Mouse (Mus musculus) layer of hippocampus, adult 9-11 months (tissue): ENCODE results near the gene Slc25a21.
A peak's percentile ranks its signal among the peaks of the same experiment; 100 is the strongest.
"Not testable (repeated sequence)": the region's sequence is repeated elsewhere in the genome, so short reads cannot be mapped to it uniquely, and the experiment has no call there.

Source experiments
- DNase-seq: peaks from one replicate; pipeline ENCODE4 v3.0.0; 2022

Gene Slc25a21

GRCm38 (mm10) chr12:57197363-57198026 is at the start of gene Slc25a21:
TSS of gene Slc25a21 (minus strand) at chr12:57197472.
- DNase-seq = no peak

DNA sequence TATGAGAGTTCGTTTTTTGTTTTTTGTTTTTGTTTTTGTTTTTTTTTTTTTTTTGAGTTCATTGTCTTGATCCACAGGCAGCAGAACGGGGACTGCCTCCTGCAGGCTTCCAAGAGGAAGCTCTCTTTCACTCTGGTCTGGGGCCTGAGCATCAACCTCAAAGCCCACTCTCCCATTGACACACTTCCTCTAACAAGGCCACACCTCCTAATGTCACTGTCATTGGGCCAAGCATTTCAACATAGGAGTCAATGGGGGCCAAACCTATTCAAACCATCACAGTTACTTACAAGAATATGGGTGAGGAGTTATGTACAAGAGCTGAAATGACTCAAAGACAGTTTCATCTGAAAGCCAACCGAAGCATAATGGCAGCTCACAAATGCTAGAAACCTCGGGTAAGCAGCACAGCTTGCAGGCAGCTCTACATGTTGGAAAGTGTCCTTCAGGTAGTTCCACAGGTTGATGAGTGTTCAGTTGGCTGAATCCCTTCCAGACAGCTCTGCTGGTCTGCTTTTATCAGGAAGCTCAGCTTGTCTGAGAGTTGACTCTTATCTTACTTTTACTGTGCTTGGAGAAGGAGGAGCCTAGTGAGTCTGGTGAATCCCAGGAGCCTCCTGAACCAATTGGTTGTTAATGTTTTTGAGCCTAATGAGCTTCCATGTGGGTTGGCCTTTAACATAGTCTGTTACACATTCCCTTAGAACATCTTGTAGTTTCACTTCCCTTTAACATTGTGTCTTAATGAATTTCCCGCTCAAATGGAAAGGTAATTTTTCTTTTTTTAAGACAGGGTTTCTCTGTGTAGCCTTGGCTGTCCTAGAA is 46.6 kb upstream of the Slc25a21 start:
- no peak for DNase-seq

DNA sequence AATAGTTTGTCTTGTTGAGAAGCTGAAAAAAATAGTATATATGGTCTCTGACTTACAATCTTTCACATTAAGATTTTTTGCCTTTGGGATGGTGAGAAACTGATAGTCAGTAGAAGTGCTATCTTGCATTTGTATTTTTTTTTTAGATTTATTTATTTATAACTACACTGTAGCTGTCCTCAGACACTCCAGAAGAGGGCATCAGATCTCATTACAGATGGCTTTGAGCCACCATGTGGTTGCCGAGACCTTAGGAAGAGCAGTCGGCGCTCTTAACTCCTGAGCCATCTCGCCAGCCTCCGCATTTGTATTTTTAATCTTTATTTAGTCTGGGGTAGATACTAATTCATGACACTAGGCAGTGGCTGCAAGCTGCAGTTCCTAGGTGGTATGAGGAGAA is 36.1 kb upstream of the Slc25a21 start:
- DNase-seq = no peak

GRCm38 (mm10) chr12:57231085-57231875 is 34.0 kb upstream of the Slc25a21 start:
- no peak for DNase-seq

DNA sequence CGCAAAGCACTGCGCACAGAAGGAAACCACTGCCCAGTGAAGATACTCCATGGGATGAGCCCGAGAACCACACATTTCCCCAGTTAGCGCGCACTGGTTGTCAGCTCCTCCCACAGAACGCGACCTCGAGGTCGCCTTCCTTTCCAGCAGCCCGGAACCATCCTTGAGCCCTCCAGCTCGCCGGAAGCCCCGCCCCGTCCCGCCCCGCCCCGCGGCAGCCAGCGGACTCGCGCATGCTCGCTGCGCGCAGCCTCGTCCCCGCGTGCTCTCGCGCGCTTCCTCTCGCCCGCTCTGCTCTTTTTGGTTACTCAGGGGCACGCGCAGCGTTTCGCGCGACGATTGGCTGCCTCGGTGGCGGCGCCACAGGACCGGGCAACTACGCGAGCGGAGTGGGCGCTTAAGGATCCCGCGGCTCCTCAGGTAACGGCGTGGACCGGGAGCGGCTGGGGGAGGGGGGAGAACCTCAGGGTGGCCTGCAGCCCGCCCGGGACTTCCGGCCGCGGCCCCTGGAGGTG is 33.0 kb upstream of the Slc25a21 start, which contains the start of the genes Prps1l3 and Mipol1:
Gene Prps1l3, plus strand, starts transcription at position 221 of the 515 bp plus-strand sequence.
Gene Mipol1, plus strand, starts transcription at position 236 of the 515 bp plus-strand sequence.
- peak; percentile 90 for DNase-seq

DNA sequence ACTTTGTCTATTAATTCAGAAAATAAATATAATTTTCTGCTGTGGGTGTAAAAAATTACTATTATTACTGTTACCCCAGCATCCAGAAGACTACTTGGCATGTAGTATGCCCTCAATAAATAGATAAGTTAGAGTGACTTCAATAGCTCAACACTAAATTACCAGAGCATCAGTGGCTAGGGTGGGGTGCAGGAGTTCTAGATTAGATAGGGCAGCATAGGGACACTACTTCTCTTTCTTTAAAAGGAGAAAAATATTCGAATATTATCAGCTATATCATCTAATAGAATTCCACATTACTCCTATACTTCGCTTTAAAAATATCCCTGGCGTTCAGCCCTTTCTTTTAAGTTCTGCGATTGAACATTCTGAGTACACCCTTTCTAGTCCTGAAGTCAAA is 32.4 kb upstream of the Slc25a21 start:
- DNase-seq = no peak

DNA sequence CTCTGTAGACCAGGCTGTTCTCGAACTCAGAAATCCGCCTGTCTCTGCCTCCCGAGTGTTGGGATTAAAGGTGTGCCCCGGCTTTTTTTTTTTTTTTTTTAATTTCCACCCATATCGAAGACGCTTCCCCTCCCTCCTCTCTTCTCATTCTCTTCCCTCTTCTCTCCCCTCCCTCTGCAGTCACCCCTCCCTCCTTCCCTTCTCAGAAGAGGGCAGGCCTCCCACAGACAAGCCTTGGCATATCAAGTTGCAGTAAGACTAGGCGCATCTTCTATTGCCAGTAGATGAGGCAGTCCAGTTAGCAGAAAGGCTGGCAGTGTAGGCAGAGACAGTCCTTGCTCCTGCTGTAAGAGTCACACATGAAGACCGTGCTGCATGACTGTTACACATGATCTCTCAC is 30.5 kb upstream of the Slc25a21 start:
- DNase-seq = no peak

- no peak for DNase-seq
These were observed 29.1 kb upstream of the Slc25a21 start for GRCm38 (mm10) chr12:57226411-57226810.

DNA sequence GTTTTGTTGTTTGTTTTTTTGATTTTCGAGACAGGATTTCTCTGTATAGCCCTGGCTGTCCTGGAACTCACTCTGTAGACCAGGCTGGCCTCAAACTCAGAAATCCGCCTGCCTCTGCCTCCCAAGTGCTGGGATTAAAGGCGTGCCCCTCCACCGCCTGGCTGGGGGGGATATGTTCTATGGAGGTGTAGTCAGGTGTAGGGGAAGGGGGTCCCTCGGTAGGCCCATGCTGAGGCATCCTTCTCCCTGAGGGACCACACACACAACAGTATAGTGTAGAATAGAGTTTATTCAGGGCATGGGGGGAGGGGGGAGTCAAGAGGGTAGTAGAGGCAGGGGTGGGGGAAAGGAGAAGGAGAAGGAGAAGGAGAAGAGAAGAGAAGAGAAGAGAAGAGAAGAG is 15.2 kb upstream of the Slc25a21 start:
- not testable (repeated sequence) for DNase-seq

GRCm38 (mm10) chr12:57211353-57212311 is 14.4 kb upstream of the Slc25a21 start:
- peak; percentile 14 for DNase-seq

GRCm38 (mm10) chr12:57204276-57204851 is 7.1 kb upstream of the Slc25a21 start:
- DNase-seq = no peak

- DNase-seq = no peak
These were observed 4.6 kb upstream of the Slc25a21 start for GRCm38 (mm10) chr12:57201901-57202300.

DNA sequence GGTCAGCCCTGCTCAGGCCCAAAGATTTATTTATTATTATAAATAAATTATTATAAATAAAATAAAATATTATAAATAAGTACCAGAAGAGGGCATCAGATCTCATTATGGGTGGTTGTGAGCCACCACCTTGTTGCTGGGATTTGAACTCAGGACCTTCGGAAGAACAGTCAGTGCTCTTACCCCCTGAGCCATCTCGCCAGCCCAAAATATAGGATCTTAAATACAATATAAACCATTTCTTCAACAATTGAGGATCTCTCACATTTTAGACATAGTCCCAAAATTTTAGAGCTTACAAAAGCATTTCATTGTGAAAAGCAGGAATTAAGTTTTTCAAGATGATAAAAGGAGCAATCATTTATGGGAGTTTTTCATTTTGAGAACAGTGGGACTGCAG is 2.2 kb upstream of the Slc25a21 start:
- DNase-seq = no peak

DNA sequence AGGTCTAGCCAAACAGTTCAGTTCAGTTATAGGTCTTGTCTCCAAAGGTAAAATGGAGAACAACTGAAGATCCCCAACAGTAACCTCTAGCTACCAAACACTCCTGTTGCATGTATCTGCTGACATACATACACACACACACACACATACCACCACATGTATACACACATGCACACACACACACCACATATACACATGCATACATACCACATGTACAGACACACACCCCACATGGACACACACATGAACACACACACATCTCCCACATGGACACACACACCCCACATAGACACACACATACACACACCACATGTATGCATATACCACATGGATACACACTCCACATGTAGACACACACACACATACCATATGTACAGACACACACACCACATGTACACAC is 997 bp upstream of the Slc25a21 start:
- no peak for DNase-seq

GRCm38 (mm10) chr12:57196608-57197362 is 487 bp downstream of the Slc25a21 start:
- DNase-seq = no peak

- no peak for DNase-seq
These were observed 1.0 kb downstream of the Slc25a21 start for GRCm38 (mm10) chr12:57196286-57196607.

GRCm38 (mm10) chr12:57194609-57195008 is 2.7 kb downstream of the Slc25a21 start:
- no peak for DNase-seq

DNA sequence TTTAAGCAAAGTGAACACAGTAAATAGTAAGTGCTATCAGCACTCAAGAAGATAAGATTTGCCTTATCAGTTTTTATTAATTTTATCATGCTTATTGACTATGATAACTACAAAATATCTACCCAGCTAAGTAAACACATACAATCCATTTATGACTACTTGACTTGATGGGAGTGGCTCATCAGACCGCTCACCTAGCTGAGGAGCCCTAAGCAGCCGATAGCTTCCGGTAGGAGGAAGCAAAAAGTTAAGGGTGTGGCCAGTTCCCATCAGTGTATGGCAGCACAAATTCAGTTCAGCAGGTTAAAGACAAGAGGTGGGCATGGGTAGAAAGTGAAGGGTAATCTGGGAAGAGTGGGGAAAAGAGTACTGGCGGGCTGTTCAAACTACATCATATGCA is 10.2 kb downstream of the Slc25a21 start:
- no peak for DNase-seq

DNA sequence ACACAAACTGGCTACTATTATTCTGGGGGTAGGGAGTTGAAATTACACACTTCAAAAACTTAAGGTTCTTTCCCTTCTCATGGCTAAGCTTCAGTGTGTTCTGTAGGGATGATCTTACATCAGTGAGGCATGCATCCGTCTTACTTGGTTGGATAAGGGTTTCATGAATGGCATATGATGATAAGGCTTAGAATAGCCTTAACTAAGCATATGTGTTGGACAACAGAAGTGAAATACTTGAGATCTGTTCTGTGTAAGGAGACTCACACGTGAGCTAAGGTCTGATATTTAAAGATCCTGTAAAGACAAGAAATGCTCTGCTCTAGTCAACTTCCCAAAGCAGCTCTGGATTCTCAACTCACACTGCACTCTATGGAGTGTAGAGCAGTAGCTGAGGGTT is 11.1 kb downstream of the Slc25a21 start:
- DNase-seq = no peak

DNA sequence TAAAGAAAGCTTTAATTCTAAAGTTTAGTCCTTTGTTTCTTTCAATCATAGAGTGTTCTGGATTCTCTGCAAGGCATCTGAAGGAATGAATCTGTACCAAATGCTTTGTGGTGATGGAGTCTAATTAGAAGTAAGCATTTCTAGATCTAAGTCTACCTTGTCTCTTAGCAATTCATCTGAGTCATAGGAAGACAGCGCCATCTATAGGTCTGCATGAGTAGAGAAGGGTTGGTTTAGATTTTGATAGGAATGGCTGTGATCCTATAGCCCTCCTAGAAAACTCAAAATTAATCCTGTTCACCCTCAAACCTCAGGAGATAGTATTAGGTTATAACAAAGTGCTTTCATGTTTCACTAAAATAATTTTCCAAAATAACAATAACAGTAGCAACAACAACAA is 11.8 kb downstream of the Slc25a21 start:
- DNase-seq = no peak
